Mouse (Mus musculus) heart, adult 9 months (tissue): Measurements from ENCODE around the gene 5330417H12Rik.

ENCODE experiments used
- DNase-seq, 2 experiments: peaks; one replicate each; pipeline ENCODE4 v3.0.0; 2022; ENCODE audit warnings: low spot score in 2 of 2

5330417H12Rik gene

DNA sequence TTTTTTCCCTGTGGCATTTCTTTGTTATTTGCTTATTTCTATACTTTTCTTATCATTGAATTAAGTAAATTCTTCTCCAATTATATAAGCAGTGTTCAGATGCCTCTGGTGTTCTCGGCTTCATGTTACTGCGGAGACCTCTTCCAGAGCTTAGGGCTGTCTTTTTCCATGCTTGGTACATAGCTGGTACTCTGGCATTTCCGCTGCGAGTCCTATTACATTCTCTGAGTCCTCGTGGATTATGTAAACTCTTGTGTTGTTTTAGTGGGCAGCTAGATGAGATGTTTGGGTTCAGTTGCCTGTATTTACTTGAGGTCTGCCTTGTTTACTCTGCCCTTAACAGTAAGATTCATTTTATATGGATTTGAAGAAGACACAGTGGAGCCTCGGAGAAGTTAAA, 820 bp upstream of the 5330417H12Rik start:
- DNase-seq = no peak

GRCm38 (mm10) chr7:107624432-107624831, 529 bp downstream of the 5330417H12Rik start:
- no peak for DNase-seq

- no peak for DNase-seq
Measured at GRCm38 (mm10) chr7:107620137-107620536, 4.8 kb downstream of the 5330417H12Rik start.

- DNase-seq = peak; percentile 19 to 27
Measured at GRCm38 (mm10) chr7:107619225-107619624, 5.7 kb downstream of the 5330417H12Rik start.

GRCm38 (mm10) chr7:107618028-107618992, 6.7 kb downstream of the 5330417H12Rik start:
- DNase-seq = no peak

DNA sequence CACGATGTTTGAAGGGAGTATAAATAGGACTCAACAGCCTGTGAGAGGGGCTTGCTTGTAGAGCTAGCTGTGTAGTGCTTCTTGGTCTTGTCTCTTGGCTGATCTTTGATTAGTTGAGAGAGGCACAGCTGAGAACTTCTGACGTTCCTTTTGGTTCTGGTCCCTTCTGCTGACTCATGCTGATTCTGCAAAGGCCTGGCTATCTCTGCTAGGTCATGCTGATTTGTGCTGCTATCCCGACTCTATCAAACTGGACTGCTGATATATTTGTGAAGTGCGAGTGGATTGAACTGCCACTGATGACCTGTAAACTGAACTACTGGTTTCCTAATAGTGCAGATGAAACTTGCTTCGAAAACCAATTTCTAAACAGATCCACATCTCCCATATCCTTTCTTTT, 14.1 kb downstream of the 5330417H12Rik start:
- DNase-seq = no peak

DNA sequence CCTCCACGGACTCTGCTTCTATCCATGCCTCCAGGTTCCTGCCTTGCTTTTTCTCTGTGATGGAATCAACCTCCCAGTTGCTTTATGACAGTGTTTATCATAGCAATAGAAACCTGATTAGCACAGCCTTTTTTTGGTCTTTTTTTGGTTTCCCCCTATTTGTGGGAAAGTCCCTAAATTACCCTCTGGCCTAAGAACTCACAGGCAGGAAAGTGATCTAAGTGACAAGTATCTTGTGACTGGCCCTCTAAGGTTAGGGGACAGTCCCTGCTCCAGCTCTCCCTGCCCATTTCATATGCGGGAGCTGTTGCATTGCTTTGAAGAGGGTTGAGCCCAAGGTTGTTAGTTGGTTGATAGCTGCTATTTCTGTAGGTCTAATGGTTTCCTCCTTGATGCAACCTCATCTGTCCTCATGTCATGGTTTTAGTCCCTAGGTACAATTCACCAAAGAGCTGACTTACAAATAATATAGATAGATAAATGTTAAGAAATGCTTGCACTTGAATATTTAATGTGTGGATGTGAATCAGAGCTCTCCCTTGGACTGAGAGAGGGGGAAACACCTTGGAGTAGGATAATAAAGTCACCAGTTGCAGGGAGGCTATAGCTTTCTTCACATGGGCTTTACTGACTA, 15.2 kb downstream of the 5330417H12Rik start:
- DNase-seq = no peak

- DNase-seq = no peak
Measured at GRCm38 (mm10) chr7:107607766-107608165, 17.2 kb downstream of the 5330417H12Rik start.

GRCm38 (mm10) chr7:107602913-107603312, 22.0 kb downstream of the 5330417H12Rik start:
- no peak for DNase-seq

DNA sequence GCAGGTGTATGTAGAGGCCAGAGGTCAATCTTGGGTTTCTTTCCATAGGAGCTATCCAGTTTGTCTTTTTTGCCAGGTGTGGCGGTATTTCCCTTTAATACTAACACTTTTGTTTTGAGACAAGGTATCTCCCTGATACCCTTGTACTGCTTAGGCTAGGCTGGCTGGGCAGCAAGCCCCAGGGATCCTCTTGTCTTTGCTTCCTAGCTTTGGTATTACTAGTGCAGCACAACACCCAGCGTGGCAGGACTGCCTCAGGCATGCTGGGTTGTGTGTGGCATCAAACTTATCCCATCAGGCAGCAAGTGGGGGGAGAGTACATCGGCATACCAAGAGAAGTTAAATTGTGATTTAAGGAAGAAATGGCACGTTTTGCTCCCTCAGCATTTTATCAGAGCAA, 22.5 kb downstream of the 5330417H12Rik start:
- DNase-seq = no peak

DNA sequence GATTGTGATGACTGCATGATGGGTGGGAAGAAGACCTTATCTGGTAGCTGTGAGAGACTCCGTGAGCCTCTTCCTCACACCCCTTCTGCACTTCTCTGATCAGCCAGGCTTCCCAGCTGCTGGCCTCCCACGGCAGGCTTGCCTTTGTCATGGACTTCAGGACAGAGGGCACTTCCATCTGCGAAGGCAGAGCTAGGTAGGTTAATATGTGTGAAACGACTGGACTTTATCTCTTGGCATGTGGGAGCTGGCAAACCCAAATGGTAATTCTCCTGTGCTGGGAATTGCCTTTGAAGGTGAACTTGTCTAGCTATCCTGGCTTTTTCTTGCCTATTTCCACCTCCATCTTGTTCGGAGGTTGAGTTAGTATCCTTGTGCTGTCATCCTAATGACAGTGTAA, 24.3 kb downstream of the 5330417H12Rik start:
- DNase-seq = no peak

GRCm38 (mm10) chr7:107597956-107598355, 27.0 kb downstream of the 5330417H12Rik start:
- DNase-seq = no peak

- no peak for DNase-seq
Measured at GRCm38 (mm10) chr7:107596753-107597152, 28.2 kb downstream of the 5330417H12Rik start.

DNA sequence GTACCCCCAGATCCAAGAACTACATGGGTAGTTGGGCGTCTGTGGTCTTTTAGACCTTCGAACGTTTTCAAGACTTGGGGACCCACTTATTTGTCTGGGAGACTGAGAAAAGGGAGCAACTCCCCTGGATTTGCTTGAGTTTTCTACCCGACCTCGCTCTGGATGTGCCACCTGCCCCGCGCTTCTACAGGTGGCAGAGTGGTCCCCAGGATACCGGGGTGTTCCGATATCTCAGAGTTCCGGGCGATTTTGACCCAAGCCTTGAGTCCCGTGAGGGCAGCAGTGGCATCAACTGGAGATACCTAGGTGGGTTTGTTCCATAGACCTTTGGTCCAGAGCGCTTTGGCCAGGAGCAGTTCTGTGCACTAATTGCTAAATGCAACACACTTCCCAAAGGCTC, 29.5 kb downstream of the 5330417H12Rik start:
- no peak for DNase-seq

DNA sequence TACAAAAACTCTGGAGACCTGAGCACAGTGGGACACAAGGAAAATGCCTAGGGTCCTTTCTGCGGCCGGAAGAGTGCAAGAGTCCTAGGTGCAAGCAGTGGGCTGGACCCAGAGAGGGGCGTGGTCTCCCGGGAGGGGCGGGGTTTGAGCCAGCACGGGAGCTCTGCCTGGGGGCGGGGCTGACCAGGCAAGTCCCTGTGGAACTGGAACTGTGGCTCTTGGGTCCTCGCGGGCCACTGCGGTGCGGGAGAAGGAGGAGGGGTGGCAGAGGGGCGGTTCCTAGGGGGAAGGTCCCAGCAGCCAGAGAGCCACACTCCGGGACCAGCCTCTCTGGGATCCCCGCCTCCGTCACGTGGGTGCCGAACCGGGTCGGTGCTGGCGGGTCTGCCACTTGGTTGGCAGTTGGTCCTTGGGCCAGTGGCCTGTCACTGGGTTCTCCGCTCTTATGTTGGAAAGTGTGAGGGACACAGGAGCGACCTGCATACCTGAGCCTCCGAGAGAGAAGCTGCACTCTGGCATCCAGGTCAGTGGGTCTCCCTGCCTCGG, 30.0 kb downstream of the 5330417H12Rik start, which contains the start of gene Ppfibp2:
Ppfibp2 (plus strand) TSS at position 351 of the 546 bp plus-strand sequence.
- DNase-seq = peak; percentile 90 to 91

- peak; percentile 39 to 46 for DNase-seq
Measured at GRCm38 (mm10) chr7:107594325-107594856, 30.6 kb downstream of the 5330417H12Rik start.

DNA sequence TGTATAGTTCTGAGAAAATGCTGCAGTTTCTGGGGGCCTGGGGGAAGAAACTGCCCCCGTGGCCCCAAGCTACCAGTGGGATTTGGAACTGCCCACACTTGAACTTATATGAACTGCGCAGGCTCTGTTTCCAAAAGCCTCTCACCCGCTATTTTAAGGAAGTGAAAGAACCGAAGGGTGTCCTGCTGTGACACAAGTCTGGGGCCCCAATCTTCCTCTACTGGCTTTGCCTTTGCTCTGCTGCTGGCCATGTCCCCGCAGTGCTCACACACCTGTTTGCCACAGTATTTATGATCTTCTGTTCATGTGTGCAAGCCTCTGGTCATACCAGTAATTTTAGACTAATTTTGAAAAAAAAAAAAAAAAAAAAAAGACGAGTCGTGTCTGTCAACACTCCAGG, 31.1 kb downstream of the 5330417H12Rik start:
- DNase-seq = peak; percentile 29 to 41

DNA sequence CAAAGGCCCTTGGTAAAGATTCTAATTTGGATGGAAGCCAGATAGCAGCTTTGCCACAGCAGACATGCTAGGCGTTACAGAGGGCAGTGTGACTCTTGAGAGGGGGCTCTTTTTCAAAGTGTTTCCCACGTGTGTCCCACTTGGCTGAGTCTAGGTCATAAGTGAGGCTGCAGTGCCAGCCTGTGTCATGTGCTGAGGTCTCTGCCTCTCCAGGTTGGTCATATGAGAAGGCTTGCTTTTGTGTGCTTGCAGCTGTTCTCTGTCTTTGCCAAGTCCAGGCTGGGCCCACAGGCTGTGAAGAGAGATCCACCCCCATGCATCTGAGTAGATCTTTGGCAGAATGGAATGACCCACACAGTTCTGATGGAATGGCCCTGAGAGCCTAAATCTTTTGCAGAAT, 32.3 kb downstream of the 5330417H12Rik start:
- DNase-seq = peak; percentile 40 to 54

- peak; percentile 22 to 33 for DNase-seq
Measured at GRCm38 (mm10) chr7:107574276-107574675, 50.7 kb downstream of the 5330417H12Rik start.
